Mouse (Mus musculus): Measurements from ENCODE around the gene Fam83d.
"Not testable (repeated sequence)": the region's sequence is repeated elsewhere in the genome, so short reads cannot be mapped to it uniquely, and the experiment has no call there.

The Fam83d gene

GRCm38 (mm10) chr2:158767742-158768339 lies at the start of gene Fam83d:
Fam83d (plus strand) TSS chr2:158768093.
- DNase-seq (ENCODE audit: low spot score) = peak; percentile 92

GRCm38 (mm10) chr2:158718816-158719549 lies 48.9 kb upstream of the Fam83d start:
- DNase-seq (ENCODE audit: low spot score) = no peak

GRCm38 (mm10) chr2:158720715-158721370 lies 47.0 kb upstream of the Fam83d start:
- DNase-seq (ENCODE audit: low spot score) = no peak

- DNase-seq (ENCODE audit: low spot score) = no peak
These were observed 46.4 kb upstream of the Fam83d start for GRCm38 (mm10) chr2:158721481-158721880.

GRCm38 (mm10) chr2:158722135-158722534 lies 45.8 kb upstream of the Fam83d start:
- no peak for DNase-seq (ENCODE audit: low spot score)

GRCm38 (mm10) chr2:158722991-158723551 lies 44.8 kb upstream of the Fam83d start:
- DNase-seq (ENCODE audit: low spot score) = no peak

- no peak for DNase-seq (ENCODE audit: low spot score)
These were observed 44.1 kb upstream of the Fam83d start for GRCm38 (mm10) chr2:158723806-158724205.

- DNase-seq (ENCODE audit: low spot score) = no peak
These were observed 41.6 kb upstream of the Fam83d start for GRCm38 (mm10) chr2:158726252-158726651.

GRCm38 (mm10) chr2:158728061-158728815 lies 39.7 kb upstream of the Fam83d start:
- no peak for DNase-seq (ENCODE audit: low spot score)

GRCm38 (mm10) chr2:158730896-158731295 lies 37.0 kb upstream of the Fam83d start:
- no peak for DNase-seq (ENCODE audit: low spot score)

- no peak for DNase-seq (ENCODE audit: low spot score)
These were observed 35.4 kb upstream of the Fam83d start for GRCm38 (mm10) chr2:158732521-158732920.

GRCm38 (mm10) chr2:158733136-158733535 lies 34.8 kb upstream of the Fam83d start:
- DNase-seq (ENCODE audit: low spot score) = no peak

- DNase-seq (ENCODE audit: low spot score) = no peak
These were observed 34.0 kb upstream of the Fam83d start for GRCm38 (mm10) chr2:158733914-158734313.

GRCm38 (mm10) chr2:158734500-158735152 lies 33.3 kb upstream of the Fam83d start:
- peak; percentile 27 for DNase-seq (ENCODE audit: low spot score)

GRCm38 (mm10) chr2:158735340-158735739 lies 32.6 kb upstream of the Fam83d start:
- DNase-seq (ENCODE audit: low spot score) = no peak

GRCm38 (mm10) chr2:158736247-158736646 lies 31.6 kb upstream of the Fam83d start:
- DNase-seq (ENCODE audit: low spot score) = not testable (repeated sequence)

- DNase-seq (ENCODE audit: low spot score) = no peak
These were observed 29.3 kb upstream of the Fam83d start for GRCm38 (mm10) chr2:158738591-158738990.

GRCm38 (mm10) chr2:158739113-158739512 lies 28.8 kb upstream of the Fam83d start:
- DNase-seq (ENCODE audit: low spot score) = no peak

- no peak for DNase-seq (ENCODE audit: low spot score)
These were observed 26.8 kb upstream of the Fam83d start for GRCm38 (mm10) chr2:158741011-158741501.

- no peak for DNase-seq (ENCODE audit: low spot score)
These were observed 25.5 kb upstream of the Fam83d start for GRCm38 (mm10) chr2:158742431-158742830.

GRCm38 (mm10) chr2:158743518-158744141 lies 24.3 kb upstream of the Fam83d start:
- DNase-seq (ENCODE audit: low spot score) = no peak
